Mouse (Mus musculus): Measurements from ENCODE around the gene Myo1d. TPM values are rescaled to one million over a fixed set of nuclear protein-coding genes. Genes with fewer than 3 reads are reported as not detected.

Gene Myo1d
- polyA plus RNA-seq, 1 experiment from 2014 or later, result 80.9 TPM

GRCm38 (mm10) chr11:80751168-80751567, 28.7 kb downstream of the Myo1d start:
- Histone ChIP-seq H3K27ac (ENCODE audit: low read length) (no peak overlapping the region), H3K4me2 (ENCODE audit: low read depth, low read length) (no peak overlapping the region), H3K27me3 (replicated peaks; ENCODE audit: control insufficient read depth, insufficient read depth, low read length) (no peaks in the 10 kb centered on the region), H3K9me3 (ENCODE audit: control insufficient read depth, low read length) (no peaks in the 10 kb centered on the region), H3K4me3 (ENCODE audit: low read length) (no peak overlapping the region), H3K9ac (ENCODE audit: low read depth, low read length) (no peak overlapping the region), H3K36me3 (ENCODE audit: control insufficient read depth, insufficient read depth, low read length) (no peaks in the 10 kb centered on the region), H3K4me1 (ENCODE audit: control insufficient read depth, insufficient read depth, low read length) (no peaks in the 10 kb centered on the region)
- 90% methylated on average over 1 of the region's 1 CpGs for WGBS
- no peak for ATAC-seq

GRCm38 (mm10) chr11:80749187-80749586, 30.6 kb downstream of the Myo1d start:
- no peaks in the 10 kb centered on the region for H3K9me3 ChIP-seq (ENCODE audit: control insufficient read depth, low read length)
- no peaks in the 10 kb centered on the region for H3K27me3 ChIP-seq (replicated peaks; ENCODE audit: control insufficient read depth, insufficient read depth, low read length)
- H3K36me3 ChIP-seq (ENCODE audit: control insufficient read depth, insufficient read depth, low read length), result no peaks in the 10 kb centered on the region
- WGBS, result 93% methylated on average over 1 of the region's 1 CpGs
- no peak overlapping the region for H3K27ac ChIP-seq (ENCODE audit: low read length)
- H3K4me3 ChIP-seq (ENCODE audit: low read length), result no peak overlapping the region
- no peak overlapping the region for H3K4me2 ChIP-seq (ENCODE audit: low read depth, low read length)
- no peak for ATAC-seq
- H3K4me1 ChIP-seq (ENCODE audit: control insufficient read depth, insufficient read depth, low read length), result no peaks in the 10 kb centered on the region
- no peak overlapping the region for H3K9ac ChIP-seq (ENCODE audit: low read depth, low read length)

- Histone ChIP-seq H3K9ac (ENCODE audit: low read depth, low read length) (no peak overlapping the region), H3K4me3 (ENCODE audit: low read length) (no peak overlapping the region), H3K4me2 (ENCODE audit: low read depth, low read length) (no peak overlapping the region), H3K4me1 (ENCODE audit: control insufficient read depth, insufficient read depth, low read length) (no peaks in the 10 kb centered on the region), H3K27me3 (replicated peaks; ENCODE audit: control insufficient read depth, insufficient read depth, low read length) (no peaks in the 10 kb centered on the region), H3K36me3 (ENCODE audit: control insufficient read depth, insufficient read depth, low read length) (no peaks in the 10 kb centered on the region), H3K9me3 (ENCODE audit: control insufficient read depth, low read length) (no peaks in the 10 kb centered on the region), H3K27ac (ENCODE audit: low read length) (no peak overlapping the region)
- WGBS, result 62% methylated on average over 5 of the region's 5 CpGs
- ATAC-seq, result peak; percentile 93
These were observed 34.4 kb downstream of the Myo1d start for GRCm38 (mm10) chr11:80745426-80745825.

- no peaks in the 10 kb centered on the region for H3K36me3 ChIP-seq (ENCODE audit: control insufficient read depth, insufficient read depth, low read length)
- WGBS, result 81% methylated on average over 4 of the region's 4 CpGs
- no peak overlapping the region for H3K4me2 ChIP-seq (ENCODE audit: low read depth, low read length)
- H3K4me1 ChIP-seq (ENCODE audit: control insufficient read depth, insufficient read depth, low read length), result no peaks in the 10 kb centered on the region
- H3K9ac ChIP-seq (ENCODE audit: low read depth, low read length), result no peak overlapping the region
- no peaks in the 10 kb centered on the region for H3K9me3 ChIP-seq (ENCODE audit: control insufficient read depth, low read length)
- H3K4me3 ChIP-seq (ENCODE audit: low read length), result no peak overlapping the region
- ATAC-seq, result no peak
- no peak overlapping the region for H3K27ac ChIP-seq (ENCODE audit: low read length)
- H3K27me3 ChIP-seq (replicated peaks; ENCODE audit: control insufficient read depth, insufficient read depth, low read length), result no peaks in the 10 kb centered on the region
These were observed 35.9 kb downstream of the Myo1d start for GRCm38 (mm10) chr11:80743823-80744410.

GRCm38 (mm10) chr11:80742462-80742861, 37.4 kb downstream of the Myo1d start:
- no peak overlapping the region for H3K9ac ChIP-seq (ENCODE audit: low read depth, low read length)
- ATAC-seq, result no peak
- WGBS, result 94% methylated on average over 4 of the region's 4 CpGs
- no peak overlapping the region for H3K4me2 ChIP-seq (ENCODE audit: low read depth, low read length)
- no peaks in the 10 kb centered on the region for H3K9me3 ChIP-seq (ENCODE audit: control insufficient read depth, low read length)
- H3K4me1 ChIP-seq (ENCODE audit: control insufficient read depth, insufficient read depth, low read length), result no peaks in the 10 kb centered on the region
- no peak overlapping the region for H3K27ac ChIP-seq (ENCODE audit: low read length)
- H3K36me3 ChIP-seq (ENCODE audit: control insufficient read depth, insufficient read depth, low read length), result no peaks in the 10 kb centered on the region
- no peaks in the 10 kb centered on the region for H3K27me3 ChIP-seq (replicated peaks; ENCODE audit: control insufficient read depth, insufficient read depth, low read length)
- H3K4me3 ChIP-seq (ENCODE audit: low read length), result no peak overlapping the region

GRCm38 (mm10) chr11:80734771-80735170, 45.1 kb downstream of the Myo1d start:
- H3K4me3 ChIP-seq (ENCODE audit: low read length), result no peak overlapping the region
- no peak for ATAC-seq
- H3K27me3 ChIP-seq (replicated peaks; ENCODE audit: control insufficient read depth, insufficient read depth, low read length), result no peaks in the 10 kb centered on the region
- H3K9me3 ChIP-seq (ENCODE audit: control insufficient read depth, low read length), result no peaks in the 10 kb centered on the region
- no peaks in the 10 kb centered on the region for H3K36me3 ChIP-seq (ENCODE audit: control insufficient read depth, insufficient read depth, low read length)
- H3K4me1 ChIP-seq (ENCODE audit: control insufficient read depth, insufficient read depth, low read length), result peaks cover 3% of the 10 kb centered on the region; the same call in 1 of the 2 replicates
- no peak overlapping the region for H3K9ac ChIP-seq (ENCODE audit: low read depth, low read length)
- 85% methylated on average over 2 of the region's 2 CpGs for WGBS
- H3K4me2 ChIP-seq (ENCODE audit: low read depth, low read length), result no peak overlapping the region
- no peak overlapping the region for H3K27ac ChIP-seq (ENCODE audit: low read length)

- H3K4me2 ChIP-seq (ENCODE audit: low read depth, low read length), result no peak overlapping the region
- WGBS, result 59% methylated on average over 12 of the region's 12 CpGs
- no peak for ATAC-seq
- H3K27ac ChIP-seq (ENCODE audit: low read length), result no peak overlapping the region
- no peaks in the 10 kb centered on the region for H3K27me3 ChIP-seq (replicated peaks; ENCODE audit: control insufficient read depth, insufficient read depth, low read length)
- no peaks in the 10 kb centered on the region for H3K36me3 ChIP-seq (ENCODE audit: control insufficient read depth, insufficient read depth, low read length)
- H3K4me1 ChIP-seq (ENCODE audit: control insufficient read depth, insufficient read depth, low read length), result peaks cover 4% of the 10 kb centered on the region; the same call in 1 of the 2 replicates
- H3K4me3 ChIP-seq (ENCODE audit: low read length), result no peak overlapping the region
- no peaks in the 10 kb centered on the region for H3K9me3 ChIP-seq (ENCODE audit: control insufficient read depth, low read length)
- no peak overlapping the region for H3K9ac ChIP-seq (ENCODE audit: low read depth, low read length)
These were observed 55.1 kb downstream of the Myo1d start for GRCm38 (mm10) chr11:80724701-80725100.

GRCm38 (mm10) chr11:80723406-80724047, 56.3 kb downstream of the Myo1d start:
- H3K27ac ChIP-seq (ENCODE audit: low read length), result no peak overlapping the region
- no peak overlapping the region for H3K4me2 ChIP-seq (ENCODE audit: low read depth, low read length)
- WGBS, result 69% methylated on average over 9 of the region's 9 CpGs
- ATAC-seq, result peak; percentile 72; the same call in 1 of the 2 replicates
- no peaks in the 10 kb centered on the region for H3K27me3 ChIP-seq (replicated peaks; ENCODE audit: control insufficient read depth, insufficient read depth, low read length)
- no peak overlapping the region for H3K9ac ChIP-seq (ENCODE audit: low read depth, low read length)
- no peak overlapping the region for H3K4me3 ChIP-seq (ENCODE audit: low read length)
- no peaks in the 10 kb centered on the region for H3K9me3 ChIP-seq (ENCODE audit: control insufficient read depth, low read length)
- H3K4me1 ChIP-seq (ENCODE audit: control insufficient read depth, insufficient read depth, low read length), result peaks cover 7% of the 10 kb centered on the region; the same call in 1 of the 2 replicates
- H3K36me3 ChIP-seq (ENCODE audit: control insufficient read depth, insufficient read depth, low read length), result no peaks in the 10 kb centered on the region

GRCm38 (mm10) chr11:80719014-80719413, 60.8 kb downstream of the Myo1d start:
- Histone ChIP-seq H3K4me3 (ENCODE audit: low read length) (no peak overlapping the region), H3K36me3 (ENCODE audit: control insufficient read depth, insufficient read depth, low read length) (no peaks in the 10 kb centered on the region), H3K27me3 (replicated peaks; ENCODE audit: control insufficient read depth, insufficient read depth, low read length) (no peaks in the 10 kb centered on the region), H3K4me2 (ENCODE audit: low read depth, low read length) (no peak overlapping the region), H3K9ac (ENCODE audit: low read depth, low read length) (no peak overlapping the region), H3K4me1 (ENCODE audit: control insufficient read depth, insufficient read depth, low read length) (peaks cover 6% of the 10 kb centered on the region; the same call in 1 of the 2 replicates), H3K27ac (ENCODE audit: low read length) (no peak overlapping the region), H3K9me3 (ENCODE audit: control insufficient read depth, low read length) (no peaks in the 10 kb centered on the region)
- peak; percentile 37 for ATAC-seq
- 33% methylated on average over 1 of the region's 1 CpGs for WGBS

Data from intestine, embryonic 16.5 days (tissue).